Mouse (Mus musculus): ENCODE measurements around the gene Tmem87a.

Tmem87a gene

DNA sequence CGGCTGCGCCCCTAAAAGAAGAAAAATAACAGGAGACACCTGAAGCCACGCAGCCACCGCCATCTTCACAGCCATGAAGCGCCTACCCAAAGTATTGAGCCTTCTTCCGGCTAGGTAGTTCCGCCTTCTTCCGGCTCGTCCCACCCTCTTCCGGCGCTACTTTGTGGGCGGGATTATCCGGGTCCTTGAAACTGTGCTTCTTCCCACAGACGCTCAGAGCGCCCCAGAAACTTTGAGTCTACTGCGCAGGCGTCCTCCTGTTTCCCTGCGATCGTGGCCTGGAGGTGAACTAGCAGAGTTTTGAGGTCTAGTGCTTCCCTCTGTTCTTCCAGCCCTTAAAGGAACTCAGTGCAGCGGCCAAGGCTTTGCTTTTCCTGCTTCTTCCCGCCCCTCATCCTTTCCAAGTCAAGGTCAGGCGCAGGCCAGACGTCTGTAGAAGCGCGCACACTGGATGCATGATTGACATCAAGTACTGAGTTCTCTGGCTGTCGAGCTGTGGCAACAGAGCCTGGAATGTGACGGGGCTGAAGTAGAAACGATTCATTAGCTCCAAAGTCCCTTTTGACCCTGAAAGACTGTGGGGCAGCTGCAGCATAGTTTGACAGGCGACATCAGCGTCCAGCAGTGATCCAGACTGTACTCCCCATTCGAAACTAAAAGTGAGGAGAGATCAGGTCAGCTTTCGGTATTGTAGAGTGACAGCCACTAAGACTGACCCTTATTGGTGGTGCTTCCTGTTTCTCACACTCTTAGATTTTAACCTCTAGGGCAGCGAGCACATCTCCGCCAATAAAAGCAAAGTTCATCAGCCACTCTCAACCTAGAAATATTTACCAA lies at the start of gene Tmem87a:
Tmem87a (minus strand) TSS at position 128 of the 837 bp plus-strand sequence.
- peak; percentile 96 for DNase-seq (ENCODE audit: low spot score)

GRCm38 (mm10) chr2:120452600-120452999 lies 48.7 kb upstream of the Tmem87a start:
- no peak for DNase-seq (ENCODE audit: low spot score)

GRCm38 (mm10) chr2:120450724-120451123 lies 46.8 kb upstream of the Tmem87a start:
- DNase-seq (ENCODE audit: low spot score) = no peak

DNA sequence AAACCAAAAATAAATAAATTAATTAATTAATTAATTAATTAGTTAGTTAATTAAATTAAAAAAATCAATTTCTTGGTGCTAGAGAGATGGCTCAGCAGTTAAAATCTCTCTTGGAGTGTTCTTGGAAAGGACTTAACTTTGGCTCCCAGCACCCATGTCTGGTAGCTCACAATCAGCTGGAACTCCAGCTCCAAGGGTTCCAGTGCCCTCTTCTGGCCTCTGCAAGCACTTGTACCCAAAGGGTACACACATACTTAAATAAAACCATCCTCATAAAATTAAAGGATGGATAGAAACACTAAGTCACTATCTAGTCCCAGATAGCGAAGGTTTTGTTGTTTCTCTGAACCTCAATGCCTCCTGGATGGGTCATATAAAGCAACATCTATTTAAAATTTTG lies 43.4 kb upstream of the Tmem87a start:
- DNase-seq (ENCODE audit: low spot score) = no peak

DNA sequence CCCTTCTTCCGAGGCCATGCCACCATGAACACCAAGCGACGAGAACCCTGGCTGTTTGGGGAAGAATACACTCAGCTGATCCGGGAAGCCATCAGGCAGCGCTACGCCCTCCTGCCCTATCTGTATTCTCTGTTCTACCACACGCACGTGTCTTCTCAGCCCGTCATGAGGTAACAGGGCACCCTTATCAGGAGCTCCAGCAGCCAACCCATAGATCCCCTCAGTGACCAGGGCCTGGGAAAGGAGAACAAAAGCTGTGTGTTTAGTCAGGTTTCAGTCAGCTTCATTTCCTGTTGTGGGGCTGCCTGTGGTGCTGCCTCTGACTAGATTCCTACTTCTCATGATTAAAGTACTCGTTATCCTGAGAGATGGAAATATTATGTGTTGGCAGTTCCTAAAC lies 42.5 kb upstream of the Tmem87a start:
- DNase-seq (ENCODE audit: low spot score) = peak; percentile 8

GRCm38 (mm10) chr2:120444486-120444885 lies 40.6 kb upstream of the Tmem87a start:
- no peak for DNase-seq (ENCODE audit: low spot score)

DNA sequence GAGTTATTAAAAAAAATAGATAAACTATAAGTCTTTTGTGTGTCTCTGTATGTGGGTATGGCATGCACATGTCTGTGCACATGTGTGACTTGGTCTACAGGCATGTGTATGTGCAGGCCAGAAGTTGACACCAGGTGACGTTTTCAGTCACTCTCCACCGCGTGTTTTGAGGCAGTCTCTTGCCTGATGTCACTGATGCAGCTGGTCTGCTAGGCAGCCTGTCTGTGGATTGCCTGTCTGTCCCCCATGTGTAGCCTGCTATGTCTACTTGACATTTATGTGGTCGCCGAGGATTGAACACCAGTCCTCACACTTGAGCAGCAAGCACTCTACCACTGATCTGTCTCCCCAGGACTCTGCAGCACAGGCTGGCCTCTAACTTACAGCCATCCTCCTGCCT lies 20.5 kb upstream of the Tmem87a start:
- no peak for DNase-seq (ENCODE audit: low spot score)

- DNase-seq (ENCODE audit: low spot score) = no peak
These were observed 11.0 kb upstream of the Tmem87a start for GRCm38 (mm10) chr2:120414738-120415414.

DNA sequence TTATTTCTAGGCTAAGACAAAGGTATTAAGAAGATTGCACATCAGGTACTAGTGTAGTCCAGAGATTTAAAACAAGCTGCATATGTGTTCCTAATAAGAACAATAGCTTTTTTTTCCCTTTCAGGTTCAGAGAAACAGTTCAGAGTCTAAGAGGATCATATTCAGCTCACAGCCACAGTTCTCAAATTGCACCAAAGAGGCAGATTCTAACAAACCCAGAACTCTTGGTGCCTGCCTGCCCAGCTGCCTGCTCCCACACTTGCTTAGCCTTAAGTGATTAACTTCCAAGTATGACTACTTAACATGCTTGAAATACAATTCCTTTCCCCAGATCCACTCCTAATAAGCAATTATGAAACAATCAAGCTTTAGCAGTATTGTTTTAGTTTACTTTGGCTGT lies 10.2 kb upstream of the Tmem87a start:
- DNase-seq (ENCODE audit: low spot score) = no peak

DNA sequence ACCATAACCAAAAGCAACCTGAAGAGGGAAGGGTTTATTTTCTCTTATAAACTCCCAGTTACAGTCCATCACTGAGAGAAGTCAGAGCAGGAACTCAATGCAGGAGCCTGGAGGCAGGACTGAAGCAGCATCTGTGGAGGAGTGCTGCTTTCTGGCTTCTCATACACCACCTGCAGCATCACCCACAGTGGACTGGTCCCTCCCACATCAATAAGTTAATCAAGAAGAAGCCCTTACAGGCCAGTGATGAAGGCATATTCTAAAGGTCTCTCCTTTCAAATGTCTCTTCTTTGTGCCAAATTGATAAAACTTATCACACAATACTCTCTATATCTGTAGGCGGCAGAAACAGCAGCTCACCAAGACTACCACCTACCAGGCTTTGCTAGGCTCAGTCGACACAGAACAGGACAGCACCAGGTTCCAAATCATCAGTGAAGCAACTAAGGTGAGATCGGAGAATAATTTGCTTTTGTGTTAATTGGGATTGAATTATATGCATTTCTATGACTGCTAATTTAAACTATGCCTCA lies 7.2 kb upstream of the Tmem87a start:
- peak; percentile 48 for DNase-seq (ENCODE audit: low spot score)

DNA sequence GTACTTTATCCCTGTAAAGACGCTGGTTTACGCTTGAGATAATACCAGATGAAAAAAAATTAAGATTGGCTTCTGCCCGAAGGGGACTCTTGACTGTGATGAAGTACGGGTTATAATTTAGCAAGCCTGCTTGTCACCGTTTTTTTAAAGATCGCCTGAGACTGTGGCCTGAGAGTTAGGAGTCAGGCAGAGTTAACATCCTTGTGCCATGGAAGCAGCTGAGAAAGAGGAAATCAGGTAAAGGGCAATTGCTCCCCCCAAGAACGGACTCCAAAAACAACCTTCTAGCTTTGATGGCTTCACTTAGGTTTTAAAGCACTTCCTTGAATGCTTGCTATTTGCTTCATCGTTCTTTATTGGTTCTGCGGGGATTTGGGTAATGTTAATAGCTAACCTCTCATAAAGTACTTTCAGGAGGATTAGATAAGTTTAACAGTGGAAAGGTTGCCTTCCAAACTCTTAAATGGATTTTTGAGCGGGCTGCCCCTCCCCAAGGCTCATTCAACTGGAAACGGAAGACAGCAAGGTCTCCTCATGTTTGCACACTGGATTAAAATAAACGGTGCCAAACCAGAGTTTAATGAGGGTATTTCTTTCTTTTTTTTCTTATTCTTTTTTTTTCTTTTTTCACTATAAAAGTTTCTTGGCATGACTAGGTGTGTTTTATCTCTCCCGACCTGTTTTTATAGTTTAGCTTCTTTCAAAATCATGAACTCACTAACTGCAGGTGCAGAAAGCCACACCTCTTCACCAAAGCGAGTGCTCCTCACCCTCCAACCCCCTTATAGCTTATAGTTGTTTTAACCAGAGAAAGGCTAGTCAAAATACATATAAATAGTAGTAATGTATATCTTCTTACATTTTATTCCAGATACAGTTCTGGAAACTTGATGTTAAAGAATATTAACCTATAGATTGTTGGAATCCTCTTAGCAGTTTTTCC lies 1.2 kb upstream of the Tmem87a start:
- DNase-seq (ENCODE audit: low spot score) = peak; percentile 39

DNA sequence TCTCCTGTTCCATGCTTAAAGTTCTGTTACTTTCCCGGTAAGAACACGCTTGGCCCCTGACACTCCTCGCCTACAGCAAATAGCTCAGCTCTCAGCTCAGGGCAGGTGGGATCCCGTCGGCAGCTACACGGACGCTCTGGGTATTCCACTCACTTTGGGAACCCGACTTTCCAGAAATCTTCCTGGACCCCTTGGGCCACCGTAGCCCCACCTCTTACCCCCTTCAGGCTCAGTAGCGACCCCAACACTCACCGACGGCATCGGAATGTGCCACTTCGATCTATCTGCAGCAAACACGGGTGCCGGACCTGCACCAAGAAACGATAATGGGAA lies 294 bp downstream of the Tmem87a start, which contains the start of gene Ganc:
Ganc (plus strand) TSS at position 244 of the 333 bp plus-strand sequence.
- DNase-seq (ENCODE audit: low spot score) = no peak

GRCm38 (mm10) chr2:120402813-120403212 lies 1.1 kb downstream of the Tmem87a start:
- no peak for DNase-seq (ENCODE audit: low spot score)

DNA sequence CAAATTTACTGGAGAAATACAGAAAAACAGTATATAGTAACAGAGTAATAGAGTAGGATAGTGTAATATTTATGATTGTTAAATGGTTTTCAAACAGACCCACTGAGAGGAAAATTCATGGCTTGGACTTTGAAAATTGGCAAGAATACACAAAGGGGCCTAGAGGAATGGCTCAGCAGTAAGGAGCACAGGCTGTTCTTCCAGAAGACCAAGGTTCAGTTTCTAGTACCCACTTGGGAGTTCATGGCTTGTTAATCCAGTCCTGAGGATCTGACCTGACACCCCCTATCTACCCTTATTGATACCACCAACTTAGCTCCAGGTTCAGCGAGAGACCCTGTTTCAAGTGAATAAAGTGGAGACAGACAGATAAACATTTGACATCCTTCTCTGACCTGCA lies 6.0 kb downstream of the Tmem87a start:
- DNase-seq (ENCODE audit: low spot score) = no peak

GRCm38 (mm10) chr2:120392406-120392805 lies 11.5 kb downstream of the Tmem87a start:
- DNase-seq (ENCODE audit: low spot score) = no peak

- DNase-seq (ENCODE audit: low spot score) = no peak
These were observed 13.0 kb downstream of the Tmem87a start for GRCm38 (mm10) chr2:120390934-120391333.

GRCm38 (mm10) chr2:120389376-120389775 lies 14.5 kb downstream of the Tmem87a start:
- DNase-seq (ENCODE audit: low spot score) = no peak

GRCm38 (mm10) chr2:120387291-120387690 lies 16.6 kb downstream of the Tmem87a start:
- no peak for DNase-seq (ENCODE audit: low spot score)

DNA sequence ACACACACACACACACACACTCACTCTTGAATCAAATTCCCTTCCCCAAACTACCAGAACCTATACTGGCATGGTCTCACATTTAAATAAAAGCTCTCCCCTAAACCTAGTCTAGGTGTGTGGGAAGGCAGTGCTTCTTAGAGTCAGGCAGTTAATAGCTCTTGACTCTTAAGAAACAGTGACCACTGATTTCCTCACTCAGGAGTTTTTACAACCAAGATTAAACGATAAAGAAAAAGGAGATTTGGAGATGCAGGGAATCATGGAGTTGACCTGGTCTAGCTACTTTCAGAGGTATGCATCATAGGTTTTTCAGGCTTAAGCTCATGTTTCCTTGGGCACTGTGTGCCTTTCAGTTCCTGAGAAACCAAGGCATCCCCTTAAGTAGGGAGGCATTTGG lies 17.6 kb downstream of the Tmem87a start:
- DNase-seq (ENCODE audit: low spot score) = no peak

DNA sequence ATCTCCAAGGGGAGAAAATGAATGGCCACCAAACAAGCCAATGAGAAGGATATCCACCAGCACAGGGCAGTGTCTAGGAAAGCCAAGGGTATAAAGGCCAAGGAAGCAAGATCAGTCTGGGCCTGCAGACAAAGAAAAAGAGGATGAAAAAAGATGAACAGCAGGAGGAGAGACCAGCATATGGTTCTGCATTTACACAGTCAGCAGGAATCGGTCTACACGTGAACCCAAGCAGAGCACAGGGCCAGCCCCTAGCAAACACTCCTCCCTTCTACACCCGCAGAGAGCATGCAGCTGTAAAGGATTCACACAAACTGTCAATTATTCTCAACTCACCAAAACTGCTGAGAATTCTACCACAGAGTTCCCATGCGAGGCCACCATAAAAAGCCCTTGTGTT lies 30.1 kb downstream of the Tmem87a start:
- no peak for DNase-seq (ENCODE audit: low spot score)

- DNase-seq (ENCODE audit: low spot score) = no peak
These were observed 36.3 kb downstream of the Tmem87a start for GRCm38 (mm10) chr2:120367416-120368207.
